Mouse (Mus musculus) neural tube, embryonic 14.5 days (tissue): ENCODE data around the gene Gpx2. TPM values are rescaled to one million over a fixed set of nuclear protein-coding genes. Genes with fewer than 3 reads are reported as not detected.

ENCODE experiments used
- ATAC-seq: fragments of 200-750 bp; cut with Nextera tagmentation; 2 replicates; pipeline ENCODE4 v1.8.0; 2017; ENCODE audit warnings: low read depth, mild to moderate bottlenecking, moderate TSS enrichment, moderate library complexity
- H3K27ac ChIP-seq: fragments of 300-500 bp; sonication (generic); 2 replicates; pipeline ENCODE4 v1.5.1; 2014; ENCODE audit warnings: low read depth, mild to moderate bottlenecking, control low read depth, low read length, moderate library complexity, mixed read lengths
- H3K27me3 ChIP-seq: fragments of 300-500 bp; sonication (generic); 2 replicates; pipeline ENCODE4 v1.6.1; 2014; ENCODE audit warnings: low read length; ENCODE audit not compliant: control insufficient read depth, insufficient read depth
- H3K36me3 ChIP-seq: fragments of 300-500 bp; sonication (generic); 2 replicates; pipeline ENCODE4 v1.6.1; 2014; ENCODE audit warnings: low read length, mixed read lengths; ENCODE audit not compliant: control insufficient read depth, insufficient read depth
- H3K4me1 ChIP-seq: fragments of 300-500 bp; sonication (generic); 2 replicates; pipeline ENCODE4 v1.6.1; 2014; ENCODE audit warnings: low read length; ENCODE audit not compliant: control insufficient read depth, insufficient read depth
- H3K4me2 ChIP-seq: fragments of 300-500 bp; sonication (generic); 2 replicates; pipeline ENCODE4 v1.6.1; 2014; ENCODE audit warnings: mild to moderate bottlenecking, low read depth, low read length, control low read depth
- H3K4me3 ChIP-seq: fragments of 300-500 bp; sonication (generic); 2 replicates; pipeline ENCODE4 v1.5.1; 2014; ENCODE audit warnings: low read depth, low read length, control low read depth, mixed read lengths
- H3K9ac ChIP-seq: fragments of 300-500 bp; sonication (generic); replicated peaks from 2 replicates; pipeline ENCODE4 v1.6.1; 2014; ENCODE audit warnings: low read depth, mild to moderate bottlenecking, control low read depth, low read length, mixed read lengths
- H3K9me3 ChIP-seq: fragments of 300-500 bp; sonication (generic); 2 replicates; pipeline ENCODE4 v1.6.1; 2016; ENCODE audit warnings: low read length; ENCODE audit not compliant: control insufficient read depth
- WGBS: fragments of 180-500 bp; shearing (Covaris S2); extraction: QIAGEN DNeasy Blood & Tissue Kit; methylation state at CpG from one replicate; pipeline ENCODE4 v1.1.7; 2014; 5-methylcytosine and 5-hydroxymethylcytosine counted together
- polyA plus RNA-seq: library from polyadenylated mRNA; unstranded; fragments of >200 nt; fragmentation: Nextera tagmentation; extraction: Ambion mirVana; gene quantifications from 2 replicates; pipeline ENCODE4 v1.2.1, GENCODE M21; 2014

The Gpx2 gene
- polyA plus RNA-seq, 1 experiment from 2014 or later: not detected

- no peaks in the 10 kb centered on the region for H3K9me3 ChIP-seq
- H3K4me2 ChIP-seq: peak within 1 kb of the TSS; percentile 64
- WGBS: under 1% methylated on average over 16 of the region's 17 CpGs
- H3K36me3 ChIP-seq: no peaks in the 10 kb centered on the region
- H3K9ac ChIP-seq: peak within 1 kb of the TSS; percentile 88
- H3K4me3 ChIP-seq: peak within 1 kb of the TSS; percentile 78
- ATAC-seq: peak; percentile 32
- peaks cover 13% of the 10 kb centered on the region; the same call in 1 of the 2 replicates for H3K4me1 ChIP-seq
- H3K27ac ChIP-seq: peak within 1 kb of the TSS; percentile 80
- H3K27me3 ChIP-seq: peaks cover 2% of the 10 kb centered on the region; the same call in 1 of the 2 replicates
Measured at GRCm38 (mm10) chr12:76822651-76823041, 27.3 kb upstream of the Gpx2 start, which contains the start of gene Rab15. Gene Rab15, minus strand, starts transcription at chr12:76822908.

- Histone ChIP-seq H3K27ac (peak overlapping the region; percentile 80), H3K9ac (peak overlapping the region; percentile 88), H3K4me3 (peak overlapping the region; percentile 78), H3K36me3 (no peaks in the 10 kb centered on the region), H3K27me3 (peaks cover 2% of the 10 kb centered on the region; the same call in 1 of the 2 replicates), H3K9me3 (no peaks in the 10 kb centered on the region), H3K4me2 (peak overlapping the region; percentile 64), H3K4me1 (peaks cover 13% of the 10 kb centered on the region; the same call in 1 of the 2 replicates)
- ATAC-seq: peak; percentile 81
- WGBS: under 1% methylated on average over 40 of the region's 66 CpGs
Measured at GRCm38 (mm10) chr12:76822002-76822650, 26.8 kb upstream of the Gpx2 start.

GRCm38 (mm10) chr12:76820615-76821014, 25.3 kb upstream of the Gpx2 start:
- Histone ChIP-seq H3K9ac (0 out of 2 replicates have a peak overlapping the region, but pooled peaks have one; percentile 7), H3K4me1 (peaks cover 13% of the 10 kb centered on the region; the same call in 1 of the 2 replicates)
- WGBS: 64% methylated on average over 4 of the region's 4 CpGs

GRCm38 (mm10) chr12:76819816-76820215, 24.5 kb upstream of the Gpx2 start:
- WGBS: 65% methylated on average over 6 of the region's 6 CpGs
- Histone ChIP-seq H3K27me3 (0 out of 2 replicates have a peak, but pooled peaks cover 2% of the 10 kb centered on the region), H3K9ac (no peak overlapping the region), H3K36me3 (no peaks in the 10 kb centered on the region), H3K4me3 (no peak overlapping the region), H3K9me3 (no peaks in the 10 kb centered on the region), H3K27ac (no peak overlapping the region), H3K4me1 (peaks cover 13% of the 10 kb centered on the region; the same call in 1 of the 2 replicates), H3K4me2 (no peak overlapping the region)
- no peak for ATAC-seq

More at GRCm38 (mm10) chr12:76820615-76821014, 25.3 kb upstream of the Gpx2 start:
- H3K27me3 ChIP-seq: 0 out of 2 replicates have a peak, but pooled peaks cover 2% of the 10 kb centered on the region
- no peak overlapping the region for H3K4me3 ChIP-seq
- no peaks in the 10 kb centered on the region for H3K36me3 ChIP-seq
- no peak overlapping the region for H3K27ac ChIP-seq
- peak overlapping the region; percentile 64 for H3K4me2 ChIP-seq
- no peak for ATAC-seq
- no peaks in the 10 kb centered on the region for H3K9me3 ChIP-seq

- H3K4me3 ChIP-seq: no peak overlapping the region
- H3K9ac ChIP-seq: no peak overlapping the region
- no peaks in the 10 kb centered on the region for H3K9me3 ChIP-seq
- no peaks in the 10 kb centered on the region for H3K27me3 ChIP-seq
- H3K27ac ChIP-seq: no peak overlapping the region
- H3K4me2 ChIP-seq: no peak overlapping the region
- WGBS: 87% methylated on average over 9 of the region's 9 CpGs
- H3K36me3 ChIP-seq: no peaks in the 10 kb centered on the region
- no peak for ATAC-seq
- peaks cover 13% of the 10 kb centered on the region; the same call in 1 of the 2 replicates for H3K4me1 ChIP-seq
Measured at GRCm38 (mm10) chr12:76818908-76819307, 23.6 kb upstream of the Gpx2 start.

GRCm38 (mm10) chr12:76818120-76818519, 22.8 kb upstream of the Gpx2 start:
- Histone ChIP-seq H3K9me3 (no peaks in the 10 kb centered on the region), H3K4me3 (no peak overlapping the region), H3K27ac (no peak overlapping the region), H3K4me1 (peaks cover 13% of the 10 kb centered on the region; the same call in 1 of the 2 replicates), H3K27me3 (no peaks in the 10 kb centered on the region), H3K36me3 (no peaks in the 10 kb centered on the region), H3K9ac (no peak overlapping the region), H3K4me2 (no peak overlapping the region)
- WGBS: 86% methylated on average over 4 of the region's 4 CpGs
- ATAC-seq: no peak

- no peak overlapping the region for H3K4me2 ChIP-seq
Measured at GRCm38 (mm10) chr12:76817176-76817575, 21.8 kb upstream of the Gpx2 start.

GRCm38 (mm10) chr12:76816720-76817119, 21.4 kb upstream of the Gpx2 start:
- no peak overlapping the region for H3K4me2 ChIP-seq
- whole genome bisulfite sequencing: 61% methylated on average over 4 of the region's 4 CpGs
- H3K9me3 ChIP-seq: no peaks in the 10 kb centered on the region
- peaks cover 10% of the 10 kb centered on the region; the same call in 1 of the 2 replicates for H3K4me1 ChIP-seq
- H3K4me3 ChIP-seq: no peak overlapping the region
- ATAC-seq: no peak
- H3K27me3 ChIP-seq: no peaks in the 10 kb centered on the region
- H3K27ac ChIP-seq: no peak overlapping the region
- H3K9ac ChIP-seq: no peak overlapping the region
- H3K36me3 ChIP-seq: no peaks in the 10 kb centered on the region

More at GRCm38 (mm10) chr12:76817176-76817575, 21.8 kb upstream of the Gpx2 start:
- Histone ChIP-seq H3K4me1 (peaks cover 13% of the 10 kb centered on the region; the same call in 1 of the 2 replicates), H3K9me3 (no peaks in the 10 kb centered on the region), H3K36me3 (no peaks in the 10 kb centered on the region), H3K27ac (no peak overlapping the region), H3K4me3 (no peak overlapping the region), H3K9ac (no peak overlapping the region), H3K27me3 (no peaks in the 10 kb centered on the region)
- 67% methylated on average over 4 of the region's 4 CpGs for WGBS
- ATAC-seq: no peak

- Histone ChIP-seq H3K9ac (no peak overlapping the region), H3K4me2 (no peak overlapping the region), H3K27me3 (no peaks in the 10 kb centered on the region), H3K4me3 (no peak overlapping the region), H3K27ac (no peak overlapping the region), H3K9me3 (no peaks in the 10 kb centered on the region), H3K36me3 (no peaks in the 10 kb centered on the region), H3K4me1 (no peaks in the 10 kb centered on the region)
- WGBS: 94% methylated on average over 2 of the region's 2 CpGs
- ATAC-seq: no peak
Measured at GRCm38 (mm10) chr12:76814120-76814519, 18.8 kb upstream of the Gpx2 start.
